Mouse (Mus musculus): ENCODE results near the gene Ganc. TPM values are rescaled to one million over a fixed set of nuclear protein-coding genes. Genes with fewer than 3 reads are reported as not detected.

Ganc gene
- polyA plus RNA-seq, 1 experiment from 2014 or later = 9.4 TPM

- Histone ChIP-seq H3K27me3 (replicated peaks; ENCODE audit: control insufficient read depth, insufficient read depth, low read length) (no peaks in the 10 kb centered on the region), H3K4me3 (ENCODE audit: low read depth, low read length) (no peak overlapping the region), H3K9me3 (replicated peaks; ENCODE audit: control insufficient read depth, low read length) (no peaks in the 10 kb centered on the region), H3K4me1 (ENCODE audit: control insufficient read depth, insufficient read depth, low read length) (no peaks in the 10 kb centered on the region), H3K9ac (ENCODE audit: low read length) (no peak overlapping the region), H3K27ac (ENCODE audit: low read depth, low read length) (no peak overlapping the region), H3K36me3 (ENCODE audit: control insufficient read depth, insufficient read depth, low read length) (peaks cover 60% of the 10 kb centered on the region), H3K4me2 (ENCODE audit: low read length) (no peak overlapping the region)
- no peak for ATAC-seq
- DNase-seq (ENCODE audit: low spot score) = no peak
These were observed 11.3 kb upstream of the Ganc start for GRCm38 (mm10) chr2:120392406-120392805.

- H3K9ac ChIP-seq (ENCODE audit: low read length) = no peak overlapping the region
- H3K4me2 ChIP-seq (ENCODE audit: low read length) = no peak overlapping the region
- H3K4me1 ChIP-seq (ENCODE audit: control insufficient read depth, insufficient read depth, low read length) = peaks cover 5% of the 10 kb centered on the region
- no peak overlapping the region for H3K4me3 ChIP-seq (ENCODE audit: low read depth, low read length)
- no peak for DNase-seq (ENCODE audit: low spot score)
- H3K27me3 ChIP-seq (replicated peaks; ENCODE audit: control insufficient read depth, insufficient read depth, low read length) = no peaks in the 10 kb centered on the region
- whole genome bisulfite sequencing = 100% methylated on average over 1 of the region's 1 CpGs
- no peaks in the 10 kb centered on the region for H3K9me3 ChIP-seq (replicated peaks; ENCODE audit: control insufficient read depth, low read length)
- H3K36me3 ChIP-seq (ENCODE audit: control insufficient read depth, insufficient read depth, low read length) = peaks cover 32% of the 10 kb centered on the region
- no peak overlapping the region for H3K27ac ChIP-seq (ENCODE audit: low read depth, low read length)
- ATAC-seq = no peak
These were observed 5.7 kb upstream of the Ganc start for GRCm38 (mm10) chr2:120397951-120398350.

- DNase-seq (ENCODE audit: low spot score) (no peak), ATAC-seq (no peak)
- H3K4me2 ChIP-seq (ENCODE audit: low read length) = peak overlapping the region; percentile 88
- H3K27ac ChIP-seq (ENCODE audit: low read depth, low read length) = no peak overlapping the region
- H3K36me3 ChIP-seq (ENCODE audit: control insufficient read depth, insufficient read depth, low read length) = 0 out of 2 replicates have a peak, but pooled peaks cover 4% of the 10 kb centered on the region
- peak overlapping the region; percentile 80; the same call in 1 of the 2 replicates for H3K9ac ChIP-seq (ENCODE audit: low read length)
- H3K27me3 ChIP-seq (replicated peaks; ENCODE audit: control insufficient read depth, insufficient read depth, low read length) = no peaks in the 10 kb centered on the region
- no peaks in the 10 kb centered on the region for H3K9me3 ChIP-seq (replicated peaks; ENCODE audit: control insufficient read depth, low read length)
- WGBS = 74% methylated on average over 3 of the region's 3 CpGs
- peak overlapping the region; percentile 79 for H3K4me3 ChIP-seq (ENCODE audit: low read depth, low read length)
- peaks cover 13% of the 10 kb centered on the region for H3K4me1 ChIP-seq (ENCODE audit: control insufficient read depth, insufficient read depth, low read length)
These were observed 883 bp upstream of the Ganc start for GRCm38 (mm10) chr2:120402813-120403212.

- peak within 1 kb of the TSS; percentile 88 for H3K4me2 ChIP-seq (ENCODE audit: low read length)
- DNase-seq (ENCODE audit: low spot score) (peak; percentile 99), ATAC-seq (peak; percentile 100)
- H3K9ac ChIP-seq (ENCODE audit: low read length) = peak within 1 kb of the TSS; percentile 80
- peaks cover 13% of the 10 kb centered on the region for H3K4me1 ChIP-seq (ENCODE audit: control insufficient read depth, insufficient read depth, low read length)
- no peaks in the 10 kb centered on the region for H3K27me3 ChIP-seq (replicated peaks; ENCODE audit: control insufficient read depth, insufficient read depth, low read length)
- WGBS = 1% methylated on average over 34 of the region's 34 CpGs
- H3K36me3 ChIP-seq (ENCODE audit: control insufficient read depth, insufficient read depth, low read length) = 0 out of 2 replicates have a peak, but pooled peaks cover 4% of the 10 kb centered on the region
- peak within 1 kb of the TSS; percentile 79 for H3K4me3 ChIP-seq (ENCODE audit: low read depth, low read length)
- H3K9me3 ChIP-seq (replicated peaks; ENCODE audit: control insufficient read depth, low read length) = no peaks in the 10 kb centered on the region
- peak within 1 kb of the TSS; percentile 81 for H3K27ac ChIP-seq (ENCODE audit: low read depth, low read length)
These were observed 508 bp downstream of the Ganc start, which contains the start of gene Tmem87a for GRCm38 (mm10) chr2:120403986-120404822. TSS of gene Tmem87a (minus strand) at chr2:120404113.

- H3K9me3 ChIP-seq (replicated peaks; ENCODE audit: control insufficient read depth, low read length) = no peaks in the 10 kb centered on the region
- 39% methylated on average over 14 of the region's 14 CpGs for WGBS
- DNase-seq (ENCODE audit: low spot score) = no peak
- peak overlapping the region; percentile 88 for H3K4me2 ChIP-seq (ENCODE audit: low read length)
- peak overlapping the region; percentile 80 for H3K9ac ChIP-seq (ENCODE audit: low read length)
- peak overlapping the region; percentile 79 for H3K4me3 ChIP-seq (ENCODE audit: low read depth, low read length)
- ATAC-seq = no peak
- H3K4me1 ChIP-seq (ENCODE audit: control insufficient read depth, insufficient read depth, low read length) = peaks cover 13% of the 10 kb centered on the region
- 0 out of 2 replicates have a peak, but pooled peaks cover 4% of the 10 kb centered on the region for H3K36me3 ChIP-seq (ENCODE audit: control insufficient read depth, insufficient read depth, low read length)
- no peaks in the 10 kb centered on the region for H3K27me3 ChIP-seq (replicated peaks; ENCODE audit: control insufficient read depth, insufficient read depth, low read length)
- H3K27ac ChIP-seq (ENCODE audit: low read depth, low read length) = peak overlapping the region; percentile 81; the same call in 1 of the 2 replicates
These were observed 1.4 kb downstream of the Ganc start for GRCm38 (mm10) chr2:120404823-120405765.

GRCm38 (mm10) chr2:120411096-120411628 lies 7.5 kb downstream of the Ganc start:
- no peak overlapping the region for H3K4me3 ChIP-seq (ENCODE audit: low read depth, low read length)
- DNase-seq (ENCODE audit: low spot score) (no peak), ATAC-seq (no peak)
- no peak overlapping the region for H3K27ac ChIP-seq (ENCODE audit: low read depth, low read length)
- no peak overlapping the region for H3K9ac ChIP-seq (ENCODE audit: low read length)
- WGBS = 91% methylated on average over 3 of the region's 3 CpGs
- no peaks in the 10 kb centered on the region for H3K36me3 ChIP-seq (ENCODE audit: control insufficient read depth, insufficient read depth, low read length)
- H3K4me2 ChIP-seq (ENCODE audit: low read length) = no peak overlapping the region
- H3K27me3 ChIP-seq (replicated peaks; ENCODE audit: control insufficient read depth, insufficient read depth, low read length) = no peaks in the 10 kb centered on the region
- no peaks in the 10 kb centered on the region for H3K4me1 ChIP-seq (ENCODE audit: control insufficient read depth, insufficient read depth, low read length)
- no peaks in the 10 kb centered on the region for H3K9me3 ChIP-seq (replicated peaks; ENCODE audit: control insufficient read depth, low read length)

GRCm38 (mm10) chr2:120414113-120414512 lies 10.4 kb downstream of the Ganc start:
- H3K4me3 ChIP-seq (ENCODE audit: low read depth, low read length) = no peak overlapping the region
- H3K36me3 ChIP-seq (ENCODE audit: control insufficient read depth, insufficient read depth, low read length) = no peaks in the 10 kb centered on the region
- no peak overlapping the region for H3K9ac ChIP-seq (ENCODE audit: low read length)
- H3K4me2 ChIP-seq (ENCODE audit: low read length) = no peak overlapping the region
- H3K4me1 ChIP-seq (ENCODE audit: control insufficient read depth, insufficient read depth, low read length) = no peaks in the 10 kb centered on the region
- no peaks in the 10 kb centered on the region for H3K9me3 ChIP-seq (replicated peaks; ENCODE audit: control insufficient read depth, low read length)
- DNase-seq (ENCODE audit: low spot score) (peak; percentile 6), ATAC-seq (no peak)
- H3K27me3 ChIP-seq (replicated peaks; ENCODE audit: control insufficient read depth, insufficient read depth, low read length) = no peaks in the 10 kb centered on the region
- 0 out of 2 replicates have a peak overlapping the region, but pooled peaks have one; percentile 50 for H3K27ac ChIP-seq (ENCODE audit: low read depth, low read length)

GRCm38 (mm10) chr2:120414738-120415414 lies 11.2 kb downstream of the Ganc start:
- Histone ChIP-seq H3K27ac (ENCODE audit: low read depth, low read length) (peak overlapping the region; percentile 44; the same call in 1 of the 2 replicates), H3K4me2 (ENCODE audit: low read length) (no peak overlapping the region), H3K27me3 (replicated peaks; ENCODE audit: control insufficient read depth, insufficient read depth, low read length) (no peaks in the 10 kb centered on the region), H3K4me1 (ENCODE audit: control insufficient read depth, insufficient read depth, low read length) (no peaks in the 10 kb centered on the region), H3K36me3 (ENCODE audit: control insufficient read depth, insufficient read depth, low read length) (no peaks in the 10 kb centered on the region), H3K4me3 (ENCODE audit: low read depth, low read length) (no peak overlapping the region), H3K9ac (ENCODE audit: low read length) (no peak overlapping the region), H3K9me3 (replicated peaks; ENCODE audit: control insufficient read depth, low read length) (no peaks in the 10 kb centered on the region)
- 49% methylated on average over 1 of the region's 1 CpGs for WGBS
- DNase-seq (ENCODE audit: low spot score) = peak; percentile 74
- ATAC-seq = peak; percentile 68; the same call in 1 of the 2 replicates

All from forebrain, embryonic 14.5 days (tissue).